Mouse (Mus musculus): Measurements from ENCODE around the gene Kxd1. TPM values are rescaled to one million over a fixed set of nuclear protein-coding genes. Genes with fewer than 3 reads are reported as not detected.

Gene Kxd1
- total and polyA plus RNA-seq, 3 experiments: 47.5 to 180 (median 49.9) TPM

DNA sequence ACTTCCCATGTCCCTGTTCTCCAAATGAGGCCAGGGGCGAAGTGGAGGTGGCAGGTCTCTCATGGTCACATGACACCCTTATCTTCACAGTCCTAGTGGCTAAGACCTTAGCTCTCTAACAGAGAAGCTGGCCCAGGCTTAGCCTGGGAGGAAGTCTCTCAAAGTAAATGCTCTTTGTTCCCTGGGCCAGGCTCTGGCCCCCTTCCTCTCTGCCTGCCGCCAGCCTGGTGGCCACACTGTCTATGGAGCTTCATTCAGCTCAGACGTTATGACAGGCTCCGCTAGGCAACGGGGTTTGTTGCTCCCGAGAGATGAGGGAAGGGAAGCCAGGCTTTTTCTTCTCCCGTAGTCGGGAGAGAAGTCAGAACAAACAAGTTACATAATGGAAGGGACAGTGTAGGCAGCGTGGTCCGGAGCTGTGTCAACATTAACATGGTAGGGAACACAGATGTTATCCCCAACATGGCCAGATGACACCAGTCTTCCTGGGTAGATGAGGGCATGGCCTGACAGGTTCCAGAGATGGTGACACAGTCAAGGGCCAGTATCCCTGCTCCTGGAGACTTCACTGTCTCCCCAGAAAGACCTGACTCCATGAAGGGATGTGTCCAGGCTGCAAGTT is 58.4 kb downstream of the Kxd1 start:
- peak; percentile 44 for DNase-seq (ENCODE audit: low spot score)
- TF ChIP-seq TAL1 (conservative IDR thresholded peaks at IDR 0.05; ENCODE audit: low read depth, low read length): no peak
- no peak for TF ChIP-seq GATA1 (IDR thresholded peaks at IDR 0.05; ENCODE audit: borderline replicate concordance, low read length)
- TF ChIP-seq GATA2 (IDR thresholded peaks at IDR 0.05; ENCODE audit: borderline replicate concordance, low read depth, low read length): no peak
- TF ChIP-seq CTCF (IDR thresholded peaks at IDR 0.05; ENCODE audit: low read depth, low read length): no peak
- no peaks in the 10 kb centered on the region for H3K27me3 ChIP-seq (ENCODE audit: insufficient read depth, low read length)
- peaks cover 93% of the 10 kb centered on the region for H3K36me3 ChIP-seq (replicated peaks)
- H3K9me3 ChIP-seq (replicated peaks): no peaks in the 10 kb centered on the region
- H3K4me1 ChIP-seq (ENCODE audit: insufficient read depth, low read depth, low read length): peaks cover 40% of the 10 kb centered on the region
- ATAC-seq (ENCODE audit: extremely low read depth, insufficient number of reproducible peaks, low FRiP score, poor library complexity, severe bottlenecking): peak; percentile 60
- H3K4me3 ChIP-seq (ENCODE audit: low read depth, low read length): no peak overlapping the region; the same call in 1 of the 2 replicates

DNA sequence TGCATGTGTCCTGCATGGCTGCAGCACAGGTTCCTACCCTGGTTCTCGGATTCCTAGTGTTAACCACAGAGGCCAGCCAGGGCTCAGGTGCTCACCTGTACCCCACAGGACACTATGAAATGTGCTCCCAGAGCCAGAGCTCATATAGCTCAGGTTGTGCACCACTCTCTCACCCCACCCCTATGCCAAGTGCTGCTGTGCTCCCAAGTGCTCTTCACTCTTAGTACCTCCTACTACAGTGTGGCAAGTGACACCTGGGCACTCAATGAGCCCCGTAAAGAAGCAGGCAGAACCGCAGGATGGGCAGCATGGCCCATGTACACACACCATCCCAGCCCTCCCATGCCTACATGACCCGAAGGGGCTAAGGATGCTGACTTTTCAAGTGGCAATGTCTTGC is 59.0 kb downstream of the Kxd1 start:
- TF ChIP-seq GATA1 (IDR thresholded peaks at IDR 0.05; ENCODE audit: borderline replicate concordance, low read length): no peak
- TF ChIP-seq GATA2 (IDR thresholded peaks at IDR 0.05; ENCODE audit: borderline replicate concordance, low read depth, low read length): no peak
- Histone ChIP-seq H3K27me3 (ENCODE audit: insufficient read depth, low read length) (no peaks in the 10 kb centered on the region), H3K9me3 (replicated peaks) (no peaks in the 10 kb centered on the region), H3K36me3 (replicated peaks) (peaks cover 97% of the 10 kb centered on the region), H3K4me3 (ENCODE audit: low read depth, low read length) (no peak overlapping the region; the same call in 1 of the 2 replicates), H3K4me1 (ENCODE audit: insufficient read depth, low read depth, low read length) (peaks cover 40% of the 10 kb centered on the region)
- ATAC-seq (ENCODE audit: extremely low read depth, insufficient number of reproducible peaks, low FRiP score, poor library complexity, severe bottlenecking) (no peak), DNase-seq (ENCODE audit: low spot score) (no peak)

- no peak for DNase-seq (ENCODE audit: low spot score)
- peaks cover 98% of the 10 kb centered on the region for H3K36me3 ChIP-seq (replicated peaks)
- peaks cover 40% of the 10 kb centered on the region for H3K4me1 ChIP-seq (ENCODE audit: insufficient read depth, low read depth, low read length)
Observed at GRCm38 (mm10) chr8:70467907-70468306, 59.8 kb downstream of the Kxd1 start.

GRCm38 (mm10) chr8:70467229-70467725 is 60.5 kb downstream of the Kxd1 start:
- Histone ChIP-seq H3K4me3 (ENCODE audit: low read depth, low read length) (no peak overlapping the region), H3K36me3 (replicated peaks) (peaks cover 98% of the 10 kb centered on the region), H3K4me1 (ENCODE audit: insufficient read depth, low read depth, low read length) (peaks cover 42% of the 10 kb centered on the region), H3K9me3 (replicated peaks) (no peaks in the 10 kb centered on the region), H3K27me3 (ENCODE audit: insufficient read depth, low read length) (no peaks in the 10 kb centered on the region)
- ATAC-seq (ENCODE audit: extremely low read depth, insufficient number of reproducible peaks, low FRiP score, poor library complexity, severe bottlenecking) (no peak), DNase-seq (ENCODE audit: low spot score) (no peak)
- TF ChIP-seq GATA2 (IDR thresholded peaks at IDR 0.05; ENCODE audit: borderline replicate concordance, low read depth, low read length): no peak
- TF ChIP-seq CTCF (IDR thresholded peaks at IDR 0.05; ENCODE audit: low read depth, low read length): no peak
- no peak for TF ChIP-seq GATA1 (IDR thresholded peaks at IDR 0.05; ENCODE audit: borderline replicate concordance, low read length)
- no peak for TF ChIP-seq TAL1 (conservative IDR thresholded peaks at IDR 0.05; ENCODE audit: low read depth, low read length)
- no peak for TF ChIP-seq POLR2AphosphoS5 (IDR thresholded peaks at IDR 0.05; ENCODE audit: insufficient replicate concordance, low read depth, low read length)

More at GRCm38 (mm10) chr8:70467907-70468306, 59.8 kb downstream of the Kxd1 start:
- ATAC-seq (ENCODE audit: extremely low read depth, insufficient number of reproducible peaks, low FRiP score, poor library complexity, severe bottlenecking): no peak
- TF ChIP-seq GATA2 (IDR thresholded peaks at IDR 0.05; ENCODE audit: borderline replicate concordance, low read depth, low read length) (no peak), TAL1 (conservative IDR thresholded peaks at IDR 0.05; ENCODE audit: low read depth, low read length) (no peak), CTCF (IDR thresholded peaks at IDR 0.05; ENCODE audit: low read depth, low read length) (no peak), POLR2AphosphoS5 (IDR thresholded peaks at IDR 0.05; ENCODE audit: insufficient replicate concordance, low read depth, low read length) (no peak), GATA1 (IDR thresholded peaks at IDR 0.05; ENCODE audit: borderline replicate concordance, low read length) (no peak)
- Histone ChIP-seq H3K4me3 (ENCODE audit: low read depth, low read length) (no peak overlapping the region), H3K27me3 (ENCODE audit: insufficient read depth, low read length) (no peaks in the 10 kb centered on the region), H3K9me3 (replicated peaks) (no peaks in the 10 kb centered on the region)

DNA sequence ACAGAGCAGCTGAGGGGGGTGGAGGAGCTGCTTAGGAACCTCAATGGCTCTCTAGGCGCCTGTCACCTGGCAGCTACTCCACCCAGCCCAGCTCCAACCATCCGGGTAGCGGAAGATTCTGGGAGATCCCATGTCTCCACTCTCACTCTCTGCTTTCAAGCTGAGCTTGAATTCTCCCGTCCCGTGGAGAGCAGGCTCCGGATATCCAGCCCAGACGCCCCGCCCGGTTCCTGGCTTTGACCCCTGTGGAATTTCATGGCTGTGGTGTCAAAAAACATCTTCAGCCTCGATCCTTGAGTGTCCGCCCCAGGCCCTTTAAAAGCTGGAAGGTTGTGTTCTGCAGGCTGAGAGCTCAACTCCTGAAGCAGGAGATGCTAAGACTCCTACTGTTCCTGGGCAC is 61.0 kb downstream of the Kxd1 start:
- TF ChIP-seq GATA1 (IDR thresholded peaks at IDR 0.05; ENCODE audit: borderline replicate concordance, low read length) (no peak), CTCF (IDR thresholded peaks at IDR 0.05; ENCODE audit: low read depth, low read length) (no peak), TAL1 (conservative IDR thresholded peaks at IDR 0.05; ENCODE audit: low read depth, low read length) (no peak), GATA2 (IDR thresholded peaks at IDR 0.05; ENCODE audit: borderline replicate concordance, low read depth, low read length) (no peak), POLR2AphosphoS5 (IDR thresholded peaks at IDR 0.05; ENCODE audit: insufficient replicate concordance, low read depth, low read length) (no peak)
- Histone ChIP-seq H3K4me1 (ENCODE audit: insufficient read depth, low read depth, low read length) (peaks cover 44% of the 10 kb centered on the region), H3K9me3 (replicated peaks) (no peaks in the 10 kb centered on the region), H3K27me3 (ENCODE audit: insufficient read depth, low read length) (no peaks in the 10 kb centered on the region), H3K36me3 (replicated peaks) (peaks cover 98% of the 10 kb centered on the region), H3K4me3 (ENCODE audit: low read depth, low read length) (no peak overlapping the region)
- ATAC-seq (ENCODE audit: extremely low read depth, insufficient number of reproducible peaks, low FRiP score, poor library complexity, severe bottlenecking) (no peak), DNase-seq (ENCODE audit: low spot score) (no peak)

DNA sequence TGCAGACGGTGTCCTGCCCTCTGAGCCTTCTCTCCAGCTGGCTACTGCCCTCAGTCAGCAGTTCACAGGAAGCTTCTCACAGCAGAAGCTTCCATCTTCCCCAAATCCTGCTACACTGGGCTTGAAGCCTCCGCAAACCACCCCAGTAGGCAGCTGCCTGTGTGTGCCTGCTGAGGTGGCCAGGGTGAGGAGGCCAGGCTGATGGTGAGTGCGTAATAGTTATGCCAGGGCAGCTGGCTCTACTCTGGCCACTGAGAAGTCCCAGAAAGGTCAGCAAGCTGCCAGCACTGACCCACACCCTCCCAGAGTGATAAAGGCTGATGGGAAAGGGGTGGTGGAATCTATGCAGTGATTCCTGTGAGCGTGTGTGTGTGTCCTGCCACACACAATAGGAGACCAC is 61.5 kb downstream of the Kxd1 start:
- Histone ChIP-seq H3K27me3 (ENCODE audit: insufficient read depth, low read length) (no peaks in the 10 kb centered on the region), H3K9me3 (replicated peaks) (no peaks in the 10 kb centered on the region), H3K4me3 (ENCODE audit: low read depth, low read length) (no peak overlapping the region), H3K4me1 (ENCODE audit: insufficient read depth, low read depth, low read length) (peaks cover 48% of the 10 kb centered on the region), H3K36me3 (replicated peaks) (peaks cover 98% of the 10 kb centered on the region)
- ATAC-seq (ENCODE audit: extremely low read depth, insufficient number of reproducible peaks, low FRiP score, poor library complexity, severe bottlenecking) (no peak), DNase-seq (ENCODE audit: low spot score) (no peak)
- no peak for TF ChIP-seq POLR2AphosphoS5 (IDR thresholded peaks at IDR 0.05; ENCODE audit: insufficient replicate concordance, low read depth, low read length)
- no peak for TF ChIP-seq TAL1 (conservative IDR thresholded peaks at IDR 0.05; ENCODE audit: low read depth, low read length)

Data from G1E (cell line).